Mouse (Mus musculus): ENCODE data around the gene E030018B13Rik. TPM values are rescaled to one million over a fixed set of nuclear protein-coding genes. Genes with fewer than 3 reads are reported as not detected.

The E030018B13Rik gene
- not detected for total RNA-seq (2021)

DNA sequence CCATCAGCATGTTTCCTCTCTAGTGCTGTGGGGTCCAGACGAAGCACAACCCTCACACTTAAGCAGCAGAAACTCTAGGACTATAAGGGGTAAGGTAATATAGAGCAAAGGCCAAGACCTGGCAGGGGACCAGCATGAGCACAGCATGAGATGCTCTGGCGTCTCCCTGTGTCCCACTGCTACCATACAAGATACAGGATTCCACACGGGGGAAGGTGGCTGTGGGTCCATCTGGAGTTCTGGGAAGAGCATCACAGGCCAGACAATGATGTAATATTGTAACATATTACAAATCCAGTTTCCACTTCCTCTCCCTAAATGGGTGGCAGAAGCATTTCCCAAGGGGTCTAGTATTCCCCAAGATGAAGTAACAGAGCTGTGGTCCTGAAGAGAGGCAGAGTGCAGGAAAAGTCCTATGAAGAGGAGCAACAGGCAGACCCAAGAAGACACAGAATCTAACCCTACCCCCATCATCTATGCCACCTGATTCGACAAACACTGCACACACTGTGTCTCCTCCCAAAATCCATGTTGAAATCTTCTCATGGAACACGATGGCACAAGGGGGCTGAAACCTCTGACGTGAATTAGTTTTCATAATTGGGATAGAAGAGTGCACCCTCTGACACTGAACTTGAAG, at the start of gene E030018B13Rik:
Gene E030018B13Rik, plus strand, starts transcription at position 590 of the 640 bp plus-strand sequence.
- no peak for DNase-seq

DNA sequence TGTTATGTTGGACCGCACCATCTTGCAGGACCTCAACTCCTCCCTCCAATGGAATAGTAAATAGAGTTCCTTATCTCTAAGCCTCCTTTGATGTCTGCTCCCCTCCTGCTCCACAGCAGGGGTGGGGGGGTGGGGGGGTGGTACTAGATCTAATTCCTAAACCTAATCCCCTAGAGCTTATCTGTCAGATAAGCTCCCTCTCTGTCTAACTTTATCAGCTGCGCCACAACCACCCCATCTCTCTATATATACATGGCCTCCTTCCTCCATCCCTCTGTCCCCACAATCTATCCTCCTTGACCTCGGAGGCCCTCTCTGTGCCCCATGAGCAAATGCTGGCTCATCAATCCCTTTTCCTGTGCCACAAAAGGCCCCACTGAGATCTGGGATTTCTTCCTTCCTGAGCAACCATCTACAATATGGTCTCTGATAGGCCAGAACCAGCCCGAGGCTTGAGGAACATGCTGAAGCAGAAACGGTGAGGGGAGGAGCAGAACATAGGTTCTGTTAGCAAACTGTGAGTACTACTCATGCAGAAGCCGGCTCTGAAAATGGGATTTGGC, 48.2 kb upstream of the E030018B13Rik start:
- no peak for DNase-seq

DNA sequence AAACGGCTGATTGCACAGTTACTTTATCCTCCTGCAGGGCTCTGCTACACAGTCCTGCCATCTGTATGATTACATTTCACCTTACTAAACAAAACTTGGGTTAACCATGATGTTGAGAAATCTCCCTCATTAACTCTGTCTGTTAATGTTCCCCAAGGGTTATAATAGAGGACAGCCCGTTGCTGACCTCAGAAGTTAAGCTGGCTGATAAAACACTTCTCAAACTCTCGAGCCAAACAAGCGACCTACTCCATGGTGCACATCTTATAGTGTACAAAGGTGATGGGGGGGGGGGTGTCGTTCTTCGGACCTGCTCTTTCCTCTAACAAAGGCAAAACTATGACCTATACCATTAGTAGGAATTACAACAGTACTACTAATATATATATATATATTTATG, 45.0 kb upstream of the E030018B13Rik start:
- DNase-seq = no peak

DNA sequence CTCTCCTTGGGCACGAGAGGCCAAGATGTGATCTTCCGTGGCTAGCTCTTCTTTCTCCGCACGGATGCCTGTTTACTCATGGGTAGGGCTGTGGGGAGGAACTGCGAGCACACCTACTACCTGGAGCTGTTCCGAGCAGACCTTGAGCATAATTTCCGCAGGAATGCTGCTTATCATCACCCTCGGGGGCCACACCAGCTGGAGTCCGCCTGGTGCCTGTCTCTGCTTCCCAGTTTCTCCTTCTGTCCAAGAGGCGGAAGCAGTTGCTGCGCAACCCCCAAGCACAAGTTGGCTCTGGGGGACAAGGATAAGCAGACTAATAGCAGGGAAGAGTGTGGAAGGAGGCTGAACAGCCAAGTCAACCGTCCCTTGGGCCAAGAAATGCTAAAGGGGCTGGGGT, 42.8 kb upstream of the E030018B13Rik start:
- no peak for DNase-seq

DNA sequence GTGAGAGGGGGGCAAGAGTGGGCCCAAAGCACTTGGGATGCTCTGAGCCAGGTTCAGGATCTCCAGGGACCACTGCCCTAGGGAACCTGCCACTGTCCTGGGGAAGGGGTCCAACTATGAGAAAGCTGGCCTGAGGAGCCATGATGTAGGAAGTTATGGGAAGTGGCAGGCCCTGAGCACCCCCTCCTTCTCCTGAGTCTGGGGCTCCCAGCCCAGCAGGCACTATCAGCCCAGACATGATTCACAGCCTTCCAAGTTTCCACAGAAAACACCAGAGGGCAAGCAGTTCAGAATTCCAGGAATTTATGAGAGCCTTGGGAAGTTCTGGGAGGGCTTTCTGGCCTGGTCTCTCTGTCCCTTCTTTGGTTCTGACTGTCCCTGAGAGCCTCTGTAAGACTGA, 41.0 kb upstream of the E030018B13Rik start:
- DNase-seq = no peak

DNA sequence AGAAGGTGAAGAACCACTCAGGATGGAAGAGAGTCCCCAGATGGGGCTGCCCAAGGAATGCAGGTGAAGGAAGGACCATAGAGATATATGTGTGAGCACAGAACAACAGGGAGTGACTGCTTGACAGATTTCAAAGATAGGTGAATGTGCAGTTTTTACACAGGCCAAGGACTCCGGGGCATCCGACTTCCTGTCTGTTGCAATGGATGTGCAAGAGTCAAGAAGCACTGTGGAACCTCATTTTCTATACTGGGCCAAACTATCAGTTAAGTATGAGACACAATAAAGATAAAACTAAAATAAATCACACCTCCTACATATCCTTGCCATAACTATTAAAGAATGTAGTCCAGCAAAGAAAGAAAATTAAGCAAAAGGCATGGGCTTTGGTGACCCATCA, 40.0 kb upstream of the E030018B13Rik start:
- DNase-seq = no peak

DNA sequence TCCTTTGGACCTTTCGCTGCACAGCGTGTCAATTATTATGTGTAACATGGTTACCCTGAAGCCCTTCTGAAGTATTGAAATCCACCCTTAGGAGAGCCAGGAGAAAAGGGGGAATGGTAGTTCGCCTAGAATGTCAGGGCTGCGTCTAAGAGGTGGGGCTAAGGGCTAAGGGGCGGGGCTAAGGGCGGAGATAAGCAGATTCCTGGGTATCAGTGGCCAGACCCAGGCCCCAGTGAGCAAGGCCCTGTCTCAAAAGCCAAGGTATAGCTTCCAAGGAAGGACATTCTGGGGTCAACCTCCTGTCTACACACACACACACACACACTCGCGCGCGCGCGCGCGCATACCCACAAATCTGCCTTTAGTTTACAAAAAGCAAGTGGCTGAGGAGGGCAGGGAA, 39.0 kb upstream of the E030018B13Rik start:
- no peak for DNase-seq

DNA sequence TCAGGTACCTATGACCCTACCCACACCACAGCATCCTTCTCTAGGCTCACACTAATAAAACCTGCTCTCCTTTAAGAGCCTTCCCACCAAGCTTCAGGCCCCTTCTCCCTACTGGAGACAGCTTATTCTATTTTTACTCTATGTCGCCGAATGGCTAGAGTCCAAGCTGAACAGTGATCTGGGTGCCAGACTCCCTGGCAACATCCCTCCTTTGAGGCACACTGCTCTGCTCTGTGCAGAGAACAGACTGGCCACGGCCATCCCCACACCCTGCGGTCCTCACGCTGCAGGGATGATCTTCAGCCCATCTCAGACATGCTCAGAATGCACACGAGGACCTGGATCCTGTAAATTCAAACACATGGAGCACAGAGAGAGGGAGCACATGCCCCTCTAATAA, 37.1 kb upstream of the E030018B13Rik start:
- DNase-seq = no peak

DNA sequence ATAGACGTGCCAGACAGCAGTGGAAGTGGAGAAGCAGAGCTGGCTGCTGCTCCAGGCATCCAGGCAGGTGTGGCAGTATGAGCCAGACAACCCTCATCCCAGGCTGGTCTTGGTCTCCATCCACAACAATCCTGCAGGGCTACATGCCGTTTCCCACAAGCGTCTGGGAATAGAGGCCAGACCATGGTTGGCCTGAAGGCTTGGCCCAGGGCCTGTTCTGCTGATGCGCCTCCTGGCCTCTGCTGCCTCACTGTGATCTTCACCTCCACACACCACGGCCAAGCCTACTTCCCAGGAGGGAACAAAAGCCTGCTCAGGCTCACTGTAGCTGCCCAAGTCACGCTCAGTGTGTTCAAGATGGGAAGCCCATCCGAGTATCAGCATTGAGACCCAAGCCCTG, 33.9 kb upstream of the E030018B13Rik start:
- no peak for DNase-seq

DNA sequence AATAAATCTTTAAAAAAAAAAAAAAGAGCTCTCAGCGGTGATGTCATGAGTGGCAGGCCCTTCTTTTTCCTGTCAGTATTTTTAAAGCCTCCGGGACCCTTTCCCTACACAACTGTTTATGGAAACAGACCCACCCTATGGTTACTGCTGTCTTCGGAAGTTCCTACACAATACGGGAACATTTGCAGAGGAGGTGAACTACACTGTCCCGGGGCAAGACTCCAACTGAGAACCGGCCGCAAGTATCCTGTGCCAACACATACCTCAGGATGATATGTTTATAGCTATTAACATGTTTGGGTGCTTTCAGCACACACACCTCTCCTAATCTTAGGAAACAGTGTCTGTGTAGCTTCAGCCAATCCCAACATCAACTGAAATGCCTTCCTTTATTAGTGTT, 31.6 kb upstream of the E030018B13Rik start:
- DNase-seq = no peak

DNA sequence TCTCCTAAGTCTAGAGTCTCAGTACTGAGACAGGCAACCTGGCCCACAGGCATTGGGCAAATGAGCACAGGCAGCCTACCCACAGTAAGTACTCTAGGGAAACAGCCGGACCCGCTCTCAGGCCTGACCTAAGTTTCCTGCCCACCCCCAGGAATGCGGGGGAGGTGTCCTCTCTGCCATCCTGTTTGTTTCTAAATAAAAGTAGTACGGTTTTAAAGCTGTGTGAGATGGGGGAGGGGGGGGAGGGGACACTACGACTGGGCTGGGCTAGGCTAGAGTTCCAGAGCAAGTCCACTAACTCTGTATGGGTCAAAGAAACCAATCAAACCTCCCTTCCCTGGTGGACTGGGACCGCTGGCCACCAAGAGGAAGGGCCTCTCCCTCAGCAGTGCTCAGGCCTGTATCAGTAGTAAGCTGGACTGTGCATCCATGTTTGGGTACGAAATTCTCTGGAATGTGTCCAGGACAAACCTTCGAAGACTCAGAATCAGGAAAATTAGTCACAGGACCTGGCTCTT, 29.6 kb upstream of the E030018B13Rik start:
- no peak for DNase-seq

DNA sequence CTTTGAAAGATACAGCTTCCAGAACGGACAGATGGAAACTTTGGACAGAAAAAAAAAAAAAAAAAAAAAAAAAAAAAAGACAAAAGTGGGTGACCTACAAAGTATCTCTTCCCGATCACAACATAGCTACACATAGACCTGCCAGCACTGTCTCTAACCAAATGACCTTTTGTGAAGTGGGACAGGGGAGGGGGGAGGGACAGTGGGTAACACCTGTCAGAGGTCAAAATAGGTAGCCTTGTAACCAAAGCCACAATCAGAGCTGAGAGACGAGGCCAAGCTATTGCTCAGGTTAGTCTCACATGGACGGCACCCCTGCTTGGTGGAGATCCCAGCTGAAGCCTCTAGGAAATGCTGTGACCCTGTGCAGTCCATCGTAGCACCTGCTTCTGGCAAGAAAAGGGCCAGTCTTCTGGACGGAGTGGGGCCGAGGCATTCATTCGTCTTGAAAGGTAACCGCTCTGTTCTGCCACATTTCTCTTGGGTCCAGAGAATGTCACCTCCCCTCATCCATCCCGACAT, 29.0 kb upstream of the E030018B13Rik start:
- no peak for DNase-seq

DNA sequence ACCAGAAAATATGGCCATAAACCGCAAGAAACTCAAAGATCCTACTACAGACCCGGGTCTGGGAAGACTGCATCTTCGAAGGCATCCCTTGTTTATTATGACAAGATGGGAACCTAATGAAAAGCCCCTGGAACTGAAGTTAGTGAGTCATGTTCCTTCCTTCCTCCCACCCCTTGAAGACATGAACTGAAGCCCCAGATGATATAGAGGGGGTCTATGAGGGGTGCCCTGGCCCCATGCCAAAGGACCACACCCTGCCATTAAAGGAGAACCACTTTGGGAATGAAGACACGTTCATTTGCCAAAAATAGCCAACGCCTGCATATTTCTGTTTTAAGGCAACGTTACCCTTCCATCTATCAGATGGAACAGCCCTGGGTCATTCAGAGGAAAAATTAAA, 28.0 kb upstream of the E030018B13Rik start:
- DNase-seq = no peak

DNA sequence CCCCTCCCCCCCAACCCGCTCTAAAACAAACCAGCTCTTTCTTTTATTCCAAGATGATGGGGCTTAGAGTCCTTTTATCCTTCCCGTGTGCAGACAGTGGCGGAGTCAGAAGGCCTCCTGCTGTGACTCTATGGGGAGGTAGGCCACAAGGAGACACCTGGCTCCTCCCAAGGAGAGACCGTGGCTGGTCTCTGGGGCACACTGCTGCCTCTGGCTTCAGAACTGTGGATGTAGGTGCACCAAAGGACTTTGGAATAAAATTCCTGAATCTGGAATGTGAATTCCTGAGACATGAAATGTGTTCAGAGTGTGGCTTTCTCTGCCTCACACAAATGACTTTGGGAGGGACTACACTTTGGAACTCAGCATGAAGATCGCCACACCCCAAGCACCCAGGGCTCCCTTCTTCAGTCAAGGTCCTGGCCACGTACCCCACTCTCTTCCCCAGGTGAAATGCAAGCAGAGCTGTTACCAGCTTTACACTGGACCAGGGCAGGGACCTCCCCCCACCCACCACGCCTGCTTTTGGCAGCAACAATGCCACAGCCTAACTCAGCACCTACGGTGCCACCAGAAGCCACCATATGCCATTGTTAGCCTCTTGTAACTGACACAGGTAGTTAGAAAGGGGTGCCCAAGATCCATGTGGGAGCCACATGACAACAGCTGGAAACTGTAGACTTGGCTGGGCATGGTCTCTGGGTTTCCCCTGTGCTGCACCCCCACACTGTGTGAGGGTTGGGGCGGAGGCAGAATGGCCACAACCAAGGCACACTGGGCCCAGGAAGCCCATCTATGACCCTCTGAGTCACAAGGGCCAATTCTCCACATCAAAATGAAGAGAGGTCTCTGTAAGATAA, 27.3 kb upstream of the E030018B13Rik start:
- no peak for DNase-seq

DNA sequence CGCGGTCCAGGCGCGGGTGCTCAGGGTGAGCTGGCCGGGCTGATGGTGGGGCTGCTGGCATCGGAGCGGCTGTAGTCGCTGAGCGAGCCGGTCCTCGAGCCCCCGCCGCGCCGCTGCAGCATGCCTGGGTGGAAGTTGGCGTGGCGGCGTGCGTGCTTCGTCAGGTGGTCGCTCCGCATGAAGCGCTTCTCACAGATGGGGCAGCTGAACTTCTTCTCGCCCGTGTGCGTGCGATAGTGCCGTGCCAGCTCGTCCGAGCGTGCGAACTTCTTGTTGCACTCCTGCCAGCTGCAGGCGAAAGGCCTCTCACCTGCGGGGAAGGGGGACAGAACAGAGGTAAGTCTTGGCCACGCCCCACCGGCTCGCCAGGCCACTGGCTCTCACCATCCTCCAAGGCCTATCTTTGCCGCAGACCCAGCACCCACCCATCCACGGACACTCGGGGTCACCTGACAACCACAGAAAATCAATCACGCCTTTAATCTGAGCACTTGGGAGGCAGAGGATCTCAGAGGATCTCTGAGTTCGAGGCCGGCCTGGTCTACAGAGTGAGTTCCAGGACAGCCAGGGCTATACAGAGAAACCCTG, 25.1 kb upstream of the E030018B13Rik start:
- no peak for DNase-seq

DNA sequence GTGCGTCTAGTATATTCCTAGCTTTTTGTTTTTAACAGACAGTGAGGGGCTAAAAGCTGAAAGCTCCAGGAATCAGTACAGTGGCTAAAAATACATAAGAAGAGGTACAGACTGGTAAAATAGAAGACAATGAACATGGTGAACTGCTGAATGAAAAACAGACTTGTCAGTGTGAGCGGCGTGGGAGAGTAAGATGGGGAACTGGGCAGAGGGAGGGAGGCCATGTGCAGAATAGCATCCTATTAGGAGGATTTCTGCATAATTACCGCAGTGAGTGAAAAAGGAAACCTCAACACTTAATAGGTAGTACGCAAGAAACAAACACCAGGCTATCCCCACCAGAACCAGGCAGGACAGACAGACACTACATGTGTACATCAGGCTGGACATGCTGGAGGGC, 23.5 kb upstream of the E030018B13Rik start:
- peak in 1 of 2 experiments; percentile 58 for DNase-seq

DNA sequence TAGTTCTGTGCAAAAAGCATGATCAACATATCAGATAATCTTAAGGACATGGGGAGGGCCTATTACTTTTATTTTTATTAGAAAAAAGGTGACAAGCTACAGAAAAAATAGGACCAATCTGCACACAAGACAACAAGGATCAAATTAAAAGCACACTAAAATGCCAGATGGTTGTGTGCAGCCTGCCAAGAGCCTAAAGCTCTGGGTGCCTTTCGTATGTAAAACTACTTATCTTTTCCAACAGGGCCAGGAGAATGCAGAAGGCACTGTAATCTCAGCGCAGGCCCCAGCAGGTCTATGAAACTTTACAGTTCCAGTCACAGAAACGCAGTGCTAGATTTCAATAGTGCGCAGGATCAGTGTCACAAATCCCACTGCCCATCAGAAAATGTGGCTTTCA, 22.9 kb upstream of the E030018B13Rik start:
- no peak for DNase-seq

DNA sequence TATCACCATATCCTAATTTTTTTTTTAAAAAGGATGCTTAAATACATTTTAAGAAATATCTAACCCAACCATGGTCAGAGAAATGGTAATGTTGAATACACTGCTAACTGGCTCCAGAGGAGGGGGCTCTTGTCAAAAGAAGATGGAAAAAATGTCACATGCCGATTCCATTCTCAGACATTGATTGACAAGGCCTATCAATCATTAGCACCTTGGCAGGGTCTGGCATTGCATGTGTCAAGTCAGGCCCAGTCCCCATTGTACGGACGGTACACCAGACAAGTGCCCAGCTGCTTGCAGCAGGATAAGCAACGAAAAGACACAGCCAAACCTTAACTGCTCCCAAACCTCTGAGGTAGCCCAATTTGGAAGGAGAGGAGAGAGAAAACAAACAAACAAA, 22.0 kb upstream of the E030018B13Rik start:
- DNase-seq = no peak

DNA sequence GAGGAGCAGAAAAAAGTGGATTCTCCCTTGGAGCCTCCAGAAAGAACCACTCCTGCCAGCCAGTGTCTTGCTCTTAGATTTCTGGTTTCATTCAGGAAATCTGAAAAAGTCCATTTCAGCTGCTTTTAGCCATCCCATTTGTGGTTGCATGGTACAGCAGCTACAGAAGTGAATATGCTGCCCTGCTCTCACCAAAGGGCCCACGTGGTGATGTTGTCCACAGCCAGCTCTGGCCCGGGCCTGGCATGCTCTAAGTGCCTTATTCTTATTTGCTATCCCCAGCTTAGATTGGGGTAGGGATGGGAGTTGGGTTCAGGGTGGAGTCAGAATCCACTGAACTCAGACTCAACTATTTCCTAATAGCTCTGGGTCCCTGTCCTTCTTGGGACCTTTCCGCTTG, 21.4 kb upstream of the E030018B13Rik start:
- DNase-seq = no peak

DNA sequence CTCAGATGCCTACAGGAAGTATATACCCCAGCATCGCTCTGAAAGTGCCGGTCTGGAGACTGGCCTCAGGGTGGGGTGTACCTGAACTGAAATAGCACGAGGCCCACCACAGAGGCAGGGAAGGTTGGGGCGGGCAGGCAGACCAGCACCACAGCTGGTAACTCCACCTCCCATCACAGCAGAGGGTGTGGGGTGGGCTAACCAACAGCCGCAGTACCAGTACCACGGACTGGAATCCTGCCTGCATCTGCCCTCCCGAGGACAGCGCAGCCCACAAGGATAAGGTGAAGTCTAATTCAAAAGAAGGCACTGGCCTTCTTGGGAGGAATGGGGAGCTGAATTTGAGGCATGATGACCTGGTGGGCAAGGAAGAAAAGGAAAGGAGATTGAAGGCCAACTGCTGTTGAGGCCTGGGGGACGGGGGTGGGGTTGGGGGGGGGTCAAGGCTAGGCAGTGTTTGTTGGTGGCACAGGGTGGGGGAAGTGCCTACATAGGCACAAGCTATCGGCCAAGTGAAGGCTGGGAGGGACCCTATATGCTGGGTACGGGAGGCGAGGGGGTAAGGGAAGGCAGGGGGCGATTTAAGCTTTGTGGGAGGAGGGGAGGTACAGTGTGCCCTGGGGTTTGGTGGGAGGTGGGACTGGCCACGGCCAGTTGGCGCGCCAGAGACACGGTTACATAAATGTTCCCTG, 20.2 kb upstream of the E030018B13Rik start:
- no peak for DNase-seq

DNA sequence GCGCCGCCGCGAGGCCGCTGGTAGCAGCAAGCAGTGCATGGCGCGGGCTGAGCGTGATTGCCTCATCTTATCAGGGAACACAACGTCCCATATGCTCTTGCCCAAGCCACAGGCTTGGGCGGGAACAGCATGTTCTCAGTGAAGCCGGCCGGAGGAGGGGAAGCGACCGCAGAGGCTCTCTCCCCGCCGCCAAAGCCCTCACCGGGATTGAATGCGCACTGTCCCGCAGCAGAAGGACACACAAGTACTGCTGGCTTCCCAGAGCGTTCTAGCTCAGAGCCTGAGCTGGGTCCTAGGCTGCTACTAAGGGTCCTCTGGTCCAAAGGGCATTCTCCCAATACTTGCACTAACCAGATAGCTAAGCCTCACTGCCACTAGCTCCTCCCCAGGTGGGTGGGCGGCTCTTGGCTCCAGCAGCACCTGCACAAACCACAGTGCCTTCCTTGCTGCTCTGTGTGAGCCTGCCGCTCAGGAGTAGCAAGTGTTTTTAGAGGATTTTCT, 19.6 kb upstream of the E030018B13Rik start:
- peak; percentile 90 to 91 for DNase-seq

DNA sequence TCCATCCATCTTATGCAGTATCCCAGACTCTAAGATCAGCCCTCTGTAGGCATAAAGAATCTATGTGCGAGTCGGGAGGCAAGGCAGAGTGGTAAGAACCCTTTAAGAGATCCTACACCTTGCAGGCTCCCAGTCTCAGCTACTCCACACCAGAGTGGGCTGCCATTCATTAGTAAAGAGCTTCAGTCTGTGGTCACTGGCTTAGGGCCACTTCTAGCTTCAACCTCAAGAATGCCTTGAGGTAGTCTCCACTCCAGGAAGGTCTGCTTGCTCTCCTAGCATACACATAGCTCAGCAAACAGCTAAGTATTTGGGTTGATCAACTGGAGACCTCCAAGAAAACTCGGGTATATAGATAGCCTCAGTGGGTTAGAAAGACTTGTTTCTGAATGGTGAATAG, 19.0 kb upstream of the E030018B13Rik start:
- DNase-seq = no peak
